In the genomic region with DNA sequence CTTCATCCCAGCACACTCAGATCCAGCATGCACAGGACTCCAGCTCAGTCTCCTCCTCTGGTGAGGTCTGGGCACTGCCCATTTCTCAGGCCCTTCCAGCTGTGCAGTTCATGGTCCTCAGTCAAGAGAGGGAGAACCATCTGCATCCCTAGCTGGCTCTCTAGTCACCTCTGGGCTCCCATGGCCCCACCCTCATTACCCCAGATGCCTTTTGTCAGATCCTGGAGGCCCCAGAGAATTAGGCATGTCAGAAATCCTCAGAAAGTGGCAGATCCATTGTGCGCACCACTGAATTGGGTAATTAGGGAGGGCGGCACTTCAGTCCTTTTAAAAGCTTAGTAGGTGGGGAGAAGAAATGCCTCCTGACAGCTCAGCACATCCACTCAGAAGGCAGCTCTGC, we compare ENCODE assay signal across 20 mouse cellular contexts. TPM values are rescaled to one million over a fixed set of nuclear protein-coding genes. Genes with fewer than 3 reads are reported as not detected.
DNase-seq lines count a peak whose midpoint lies in the region; ATAC-seq lines count a peak whose summit lies in the region.
"Had no signal": no experiment of that assay in that cellular context is flagged by ENCODE, and none has a peak within 500 bp of the region (broad histone marks: within the 10 kb centered on the region; RNA-seq: fewer than 3 reads in every experiment).

No protein-coding gene starts in this region.

- no peaks in the 10 kb centered on the region for H3K36me3 ChIP-seq in midbrain, embryonic 13.5 days
- no peaks in the 10 kb centered on the region for H3K36me3 ChIP-seq in midbrain, embryonic 10.5 days
- H3K36me3 ChIP-seq in embryonic facial prominence, embryonic 14.5 days (ENCODE audit: control insufficient read depth, insufficient read depth, low read length): no peaks in the 10 kb centered on the region
- H3K36me3 ChIP-seq in forebrain, embryonic 16.5 days (ENCODE audit: control insufficient read depth, insufficient read depth): no peaks in the 10 kb centered on the region
- H3K36me3 ChIP-seq: G1E; heart, embryonic 13.5 days; limb, embryonic 15.5 days; liver, embryonic 15.5 days had no signal

- H3K4me2 ChIP-seq in midbrain, embryonic 13.5 days (replicated peaks): no peak overlapping the region
- no peak overlapping the region for H3K4me2 ChIP-seq in embryonic facial prominence, embryonic 14.5 days (ENCODE audit: low read depth, low read length)
- H3K4me2 ChIP-seq in forebrain, embryonic 16.5 days (ENCODE audit: low read length): no peak overlapping the region
- H3K4me2 ChIP-seq: heart, embryonic 13.5 days; limb, embryonic 15.5 days; liver, embryonic 15.5 days had no signal

- no peak overlapping the region for H3K9ac ChIP-seq in midbrain, embryonic 13.5 days (replicated peaks)
- no peak overlapping the region for H3K9ac ChIP-seq in embryonic facial prominence, embryonic 14.5 days (ENCODE audit: low read depth, low read length)
- no peak overlapping the region for H3K9ac ChIP-seq in forebrain, embryonic 16.5 days (replicated peaks; ENCODE audit: low read depth, low read length)
- H3K9ac ChIP-seq: heart, embryonic 13.5 days; limb, embryonic 15.5 days; liver, embryonic 15.5 days had no signal

- peak; percentile 82 for DNase-seq in heart, adult 11 months
- DNase-seq in heart, adult 18-20 months: no peak
- DNase-seq in midbrain, embryonic 10.5 days (ENCODE audit: low spot score): no peak
- peak; percentile 18 for DNase-seq in embryonic facial prominence, embryonic 14.5 days (ENCODE audit: low spot score)
- DNase-seq in adrenal gland, adult 18-20 months (ENCODE audit: low spot score in 2 of 2): no peak
- DNase-seq in urinary bladder, postnatal 10 days (ENCODE audit: low spot score): no peak
- DNase-seq: adrenal gland, postnatal 14 days; cerebellum, adult 18-20 months; kidney, adult 18-20 months; layer of hippocampus, postnatal 36 days; thymus, postnatal 36 days had no signal

- no peak overlapping the region for H3K27ac ChIP-seq in midbrain, embryonic 13.5 days
- no peak overlapping the region for H3K27ac ChIP-seq in midbrain, embryonic 10.5 days (replicated peaks)
- no peak overlapping the region for H3K27ac ChIP-seq in embryonic facial prominence, embryonic 14.5 days (replicated peaks; ENCODE audit: low read depth, low read length)
- no peak overlapping the region for H3K27ac ChIP-seq in forebrain, embryonic 16.5 days (ENCODE audit: low read length)
- H3K27ac ChIP-seq: heart, embryonic 13.5 days; kidney, postnatal 0 days; limb, embryonic 15.5 days; liver, embryonic 15.5 days; macrophage had no signal

- WGBS in midbrain, embryonic 13.5 days: 15% methylated on average over 2 of the region's 2 CpGs
- 59% methylated on average over 2 of the region's 2 CpGs for WGBS in midbrain, embryonic 10.5 days
- WGBS in embryonic facial prominence, embryonic 14.5 days: 69% methylated on average over 2 of the region's 2 CpGs
- WGBS in forebrain, embryonic 16.5 days: 20% methylated on average over 2 of the region's 2 CpGs

- H3K27me3 ChIP-seq in midbrain, embryonic 13.5 days: no peaks in the 10 kb centered on the region
- H3K27me3 ChIP-seq in midbrain, embryonic 10.5 days (ENCODE audit: low read depth, poor library complexity, severe bottlenecking): no peaks in the 10 kb centered on the region
- no peaks in the 10 kb centered on the region for H3K27me3 ChIP-seq in embryonic facial prominence, embryonic 14.5 days (replicated peaks; ENCODE audit: control insufficient read depth, insufficient read depth, low read length)
- H3K27me3 ChIP-seq in forebrain, embryonic 16.5 days (replicated peaks; ENCODE audit: control insufficient read depth, insufficient read depth, low read length): no peaks in the 10 kb centered on the region
- H3K27me3 ChIP-seq: heart, embryonic 13.5 days; limb, embryonic 15.5 days; liver, embryonic 15.5 days had no signal

- H3K9me3 ChIP-seq in midbrain, embryonic 13.5 days: no peaks in the 10 kb centered on the region
- no peaks in the 10 kb centered on the region for H3K9me3 ChIP-seq in midbrain, embryonic 10.5 days (replicated peaks)
- H3K9me3 ChIP-seq in embryonic facial prominence, embryonic 14.5 days (ENCODE audit: control insufficient read depth, low read length): no peaks in the 10 kb centered on the region
- no peaks in the 10 kb centered on the region for H3K9me3 ChIP-seq in forebrain, embryonic 16.5 days (ENCODE audit: control insufficient read depth, low read length)
- H3K9me3 ChIP-seq: heart, embryonic 13.5 days; limb, embryonic 15.5 days; liver, embryonic 15.5 days had no signal

- peak; percentile 50; the same call in 1 of the 2 replicates for ATAC-seq in midbrain, embryonic 13.5 days
- peak; percentile 37; the same call in 1 of the 2 replicates for ATAC-seq in embryonic facial prominence, embryonic 14.5 days (ENCODE audit: low read depth)
- ATAC-seq in forebrain, embryonic 16.5 days: peak; percentile 90
- ATAC-seq: activated CD4-positive, CD25-positive, alpha-beta regulatory T cell, adult 4 months had no signal

- no peak overlapping the region for H3K4me3 ChIP-seq in midbrain, embryonic 13.5 days (replicated peaks)
- no peak overlapping the region for H3K4me3 ChIP-seq in midbrain, embryonic 10.5 days
- H3K4me3 ChIP-seq in embryonic facial prominence, embryonic 14.5 days (ENCODE audit: low read depth, low read length): no peak overlapping the region
- H3K4me3 ChIP-seq in forebrain, embryonic 16.5 days (replicated peaks; ENCODE audit: low read length): no peak overlapping the region
- H3K4me3 ChIP-seq: heart, embryonic 13.5 days; limb, embryonic 15.5 days; liver, embryonic 15.5 days had no signal

- H3K4me1 ChIP-seq in midbrain, embryonic 13.5 days (replicated peaks): no peaks in the 10 kb centered on the region; the same call in 1 of the 2 replicates
- peaks cover 15% of the 10 kb centered on the region for H3K4me1 ChIP-seq in midbrain, embryonic 10.5 days
- H3K4me1 ChIP-seq in embryonic facial prominence, embryonic 14.5 days (ENCODE audit: control insufficient read depth, insufficient read depth, low read length): no peaks in the 10 kb centered on the region
- 0 out of 2 replicates have a peak, but pooled peaks cover under 1% of the 10 kb centered on the region for H3K4me1 ChIP-seq in forebrain, embryonic 16.5 days (replicated peaks; ENCODE audit: control insufficient read depth, insufficient read depth, low read length)
- H3K4me1 ChIP-seq: limb, embryonic 15.5 days; liver, embryonic 15.5 days had no signal

RNA-seq across cellular contexts. Expression of a gene that starts 32.1 kb away (rescaled TPM):
- total RNA-seq in heart, adult 18-20 months (2021): 10 to 100 TPM; 56.9 to 65.4 TPM
- polyA plus RNA-seq in midbrain, embryonic 13.5 days (2015; fragmentation: Nextera tagmentation; extraction: Ambion mirVana): 96.6 and 103 TPM in 2 replicates
- polyA plus RNA-seq in midbrain, embryonic 10.5 days (2016; fragmentation: Nextera tagmentation; extraction: Ambion mirVana): 2.5 and 5.9 TPM in 2 replicates
- polyA plus RNA-seq in embryonic facial prominence, embryonic 14.5 days (2014; fragmentation: Nextera tagmentation; extraction: Ambion mirVana): 11.7 and 13.9 TPM in 2 replicates
- polyA plus RNA-seq in forebrain, embryonic 16.5 days (2015; fragmentation: Nextera tagmentation; extraction: Ambion mirVana): 210 and 216 TPM in 2 replicates
- 1 to 10 TPM in 1 of 2 experiments, under 1 TPM in 1; 0.96 to 1.5 TPM for total RNA-seq in adrenal gland, adult 18-20 months (2021)
- total RNA-seq: G1E had no signal
- polyA plus RNA-seq: activated CD4-positive, CD25-positive, alpha-beta regulatory T cell, adult 4 months; G1E; macrophage had no signal

Comparison
In these comparisons a context has a peak if more than half of its experiments do, and no peak if none do; other contexts are left out.
1. DNase-seq: peak in heart, adult 11 months (single experiment) and embryonic facial prominence, embryonic 14.5 days (single experiment); none in heart, adult 18-20 months (0 of 2), midbrain, embryonic 10.5 days (single experiment), adrenal gland, adult 18-20 months (0 of 2) and urinary bladder, postnatal 10 days (single experiment).
2. ATAC-seq: peak in every context shown above with its lines; median percentile 90 in forebrain, embryonic 16.5 days; 50 in midbrain, embryonic 13.5 days; 37 in embryonic facial prominence, embryonic 14.5 days.